Mouse (Mus musculus): ENCODE results near the gene Ifit1.
"Not testable (repeated sequence)": the region's sequence is repeated elsewhere in the genome, so short reads cannot be mapped to it uniquely, and the experiment has no call there.

Ifit1 gene

DNA sequence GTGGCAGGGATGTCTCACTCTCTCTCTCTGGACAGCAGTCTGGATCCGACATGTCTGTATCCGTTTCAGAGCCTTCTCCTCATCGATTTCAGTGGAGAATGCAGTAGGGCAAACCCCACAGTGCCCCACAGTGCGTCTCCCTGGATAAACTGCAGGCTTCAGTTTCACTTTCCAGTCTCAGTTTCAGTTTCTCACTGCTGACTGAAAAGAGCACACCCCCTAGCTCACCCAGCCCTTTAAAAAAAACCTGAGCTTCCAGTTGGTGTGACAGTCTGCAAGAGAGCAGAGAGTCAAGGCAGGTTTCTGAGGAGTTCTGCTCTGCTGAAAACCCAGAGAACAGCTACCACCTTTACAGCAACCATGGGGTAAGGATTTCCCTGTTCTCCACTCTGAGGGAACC is at the start of gene Ifit1, which contains the start of gene Ifit1bl2:
Gene Ifit1, plus strand, starts transcription at position 249 of the 400 bp plus-strand sequence.
Gene Ifit1bl2, minus strand, starts transcription at position 121 of the 400 bp plus-strand sequence.
- no peak for DNase-seq (ENCODE audit: extremely low spot score, low spot score)

GRCm38 (mm10) chr19:34593456-34593855 is 47.2 kb upstream of the Ifit1 start:
- DNase-seq (ENCODE audit: extremely low spot score, low spot score): no peak

GRCm38 (mm10) chr19:34594523-34594922 is 46.1 kb upstream of the Ifit1 start:
- not testable (repeated sequence) for DNase-seq (ENCODE audit: extremely low spot score, low spot score)

DNA sequence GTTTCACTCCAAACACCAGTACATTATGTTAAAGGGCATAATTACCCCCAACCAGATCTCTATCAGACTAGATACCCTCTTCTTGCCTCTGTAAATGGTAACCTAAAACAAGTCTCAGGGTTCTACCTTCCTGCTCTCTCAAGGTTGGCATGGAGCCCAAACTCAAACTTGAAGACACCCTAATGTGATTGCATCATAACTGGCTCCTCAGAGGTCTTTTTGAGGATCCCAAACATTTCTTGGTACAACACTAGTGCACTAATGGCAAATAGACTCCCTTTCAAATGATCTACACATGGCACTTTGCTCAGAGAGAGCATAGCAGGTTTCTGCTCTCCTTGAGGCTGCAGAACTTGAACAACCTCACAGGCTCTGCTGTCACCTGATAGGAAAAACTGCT is 43.9 kb upstream of the Ifit1 start:
- DNase-seq (ENCODE audit: extremely low spot score, low spot score): no peak

GRCm38 (mm10) chr19:34598341-34598740 is 42.3 kb upstream of the Ifit1 start:
- no peak for DNase-seq (ENCODE audit: extremely low spot score, low spot score)

DNA sequence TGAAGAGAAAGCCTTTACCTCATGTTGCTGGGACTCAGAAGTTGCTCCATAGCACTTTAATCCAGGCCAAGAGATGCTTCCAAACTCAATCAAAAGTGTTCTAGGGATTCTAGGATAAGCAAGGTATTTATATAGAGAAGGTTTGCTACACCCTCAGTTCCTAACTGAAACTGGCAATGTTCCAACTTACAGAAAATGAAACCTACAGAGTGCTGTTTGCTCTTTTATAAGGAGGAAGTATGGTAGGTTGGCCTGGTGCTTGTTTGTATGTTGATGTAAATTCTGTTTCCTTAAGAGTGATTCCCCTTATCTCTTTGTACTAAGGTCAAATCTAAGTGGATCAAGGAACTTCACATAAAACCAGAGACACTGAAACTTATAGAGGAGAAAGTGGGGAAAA is 41.4 kb upstream of the Ifit1 start:
- DNase-seq (ENCODE audit: extremely low spot score, low spot score): not testable (repeated sequence)

DNA sequence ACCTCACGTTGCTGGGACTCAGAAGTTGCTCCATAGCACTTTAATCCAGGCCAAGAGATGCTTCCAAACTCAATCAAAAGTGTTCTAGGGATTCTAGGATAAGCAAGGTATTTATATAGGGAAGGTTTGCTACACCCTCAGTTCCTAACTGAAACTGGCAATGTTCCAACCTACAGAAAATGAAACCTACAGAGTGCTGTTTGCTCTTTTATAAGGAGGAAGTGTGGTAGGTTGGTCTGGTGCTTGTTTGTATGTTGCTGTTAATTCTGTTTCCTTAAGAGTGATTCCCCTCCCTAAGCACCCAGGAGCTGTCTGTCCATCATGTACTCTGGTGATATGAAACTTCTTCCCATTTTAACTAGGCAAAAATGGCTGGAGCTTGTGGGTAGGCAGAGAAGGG is 38.8 kb upstream of the Ifit1 start, which contains the start of gene Ifit1bl1:
Gene Ifit1bl1, minus strand, starts transcription at position 69 of the 400 bp plus-strand sequence.
- not testable (repeated sequence) for DNase-seq (ENCODE audit: extremely low spot score, low spot score)

- no peak for DNase-seq (ENCODE audit: extremely low spot score, low spot score)
Measured at GRCm38 (mm10) chr19:34605472-34605871, 35.2 kb upstream of the Ifit1 start.

DNA sequence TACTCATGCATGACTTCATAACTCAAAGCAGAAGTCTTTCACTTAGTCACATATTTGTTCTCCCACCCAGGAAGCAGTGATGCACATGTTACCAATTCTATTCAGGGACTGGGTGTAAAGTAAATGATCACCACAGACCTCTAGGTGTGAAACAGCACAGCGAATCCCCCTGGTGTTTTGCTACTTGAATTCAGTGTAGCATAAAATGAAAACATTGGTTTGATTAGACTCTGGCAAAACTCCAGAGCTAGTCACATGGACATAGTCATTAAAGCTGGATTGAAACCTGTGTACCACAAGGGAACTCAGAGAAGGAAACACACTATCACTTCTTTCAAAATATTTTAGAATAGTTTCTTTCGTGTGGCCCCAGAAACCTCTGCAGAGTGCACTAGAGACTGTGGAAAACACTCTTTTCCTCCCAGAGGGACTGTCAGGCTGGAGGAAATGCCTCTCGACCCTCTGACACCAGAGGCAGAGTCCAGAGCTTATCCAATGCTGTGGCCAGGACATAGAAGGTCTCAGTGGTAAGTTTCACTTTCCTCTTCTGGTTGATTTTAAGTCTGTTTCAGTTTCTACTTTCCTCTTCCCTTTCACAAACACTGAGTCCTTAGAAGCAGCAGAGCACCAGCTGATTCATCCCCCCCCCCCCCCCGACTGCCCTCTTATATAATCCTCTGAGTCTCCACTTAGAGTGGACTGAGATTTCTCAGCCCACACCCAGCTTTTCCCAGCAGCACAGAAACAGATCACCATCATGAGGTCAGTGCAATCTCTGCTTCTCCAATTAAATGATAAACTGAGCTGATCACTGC is 33.2 kb upstream of the Ifit1 start, which contains the start of gene Ifit3b:
Gene Ifit3b, plus strand, starts transcription at position 734 of the 815 bp plus-strand sequence.
- not testable (repeated sequence) for DNase-seq (ENCODE audit: extremely low spot score, low spot score)

- DNase-seq (ENCODE audit: extremely low spot score, low spot score): not testable (repeated sequence)
Measured at GRCm38 (mm10) chr19:34610118-34610517, 30.6 kb upstream of the Ifit1 start.

- not testable (repeated sequence) for DNase-seq (ENCODE audit: extremely low spot score, low spot score)
Measured at GRCm38 (mm10) chr19:34612243-34613001, 28.2 kb upstream of the Ifit1 start.

DNA sequence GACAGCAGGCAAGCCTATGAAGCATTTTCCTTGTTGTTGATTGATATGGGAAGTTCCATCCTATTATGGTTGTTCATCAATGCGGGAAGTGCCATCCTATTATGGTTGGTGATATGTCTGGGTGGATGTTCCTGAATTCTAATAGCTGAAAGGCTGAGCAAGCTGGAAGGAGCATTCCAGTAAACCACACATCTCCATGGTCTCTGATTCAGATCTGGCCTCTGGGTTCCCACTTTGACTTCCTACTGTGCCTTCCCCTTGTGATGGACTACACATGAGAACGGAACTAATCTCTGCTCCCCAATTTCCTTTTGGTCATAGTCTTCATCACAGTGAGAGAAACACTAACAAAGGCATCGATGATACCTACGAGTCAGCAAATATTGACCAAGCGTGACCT is 19.8 kb upstream of the Ifit1 start:
- DNase-seq (ENCODE audit: extremely low spot score, low spot score): no peak

DNA sequence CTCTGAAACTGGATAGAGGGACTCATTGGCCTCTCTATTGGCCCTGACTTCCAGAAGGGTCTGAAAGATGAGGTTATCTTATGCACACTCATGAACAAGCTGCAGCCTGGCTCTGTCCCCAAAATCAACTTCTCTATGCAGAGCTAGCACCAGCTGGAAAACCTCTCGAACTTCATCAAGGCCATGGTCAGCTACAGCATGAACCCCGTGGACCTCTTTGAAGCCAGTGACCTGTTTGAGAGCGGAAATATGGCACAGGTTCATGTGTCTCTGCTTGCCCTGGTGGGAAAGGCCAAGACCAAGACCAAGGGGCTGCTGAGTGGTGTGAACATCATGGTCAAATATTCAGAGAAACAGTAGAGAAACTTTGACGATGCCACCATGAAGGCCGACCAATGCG is 16.9 kb upstream of the Ifit1 start:
- DNase-seq (ENCODE audit: extremely low spot score, low spot score): no peak

DNA sequence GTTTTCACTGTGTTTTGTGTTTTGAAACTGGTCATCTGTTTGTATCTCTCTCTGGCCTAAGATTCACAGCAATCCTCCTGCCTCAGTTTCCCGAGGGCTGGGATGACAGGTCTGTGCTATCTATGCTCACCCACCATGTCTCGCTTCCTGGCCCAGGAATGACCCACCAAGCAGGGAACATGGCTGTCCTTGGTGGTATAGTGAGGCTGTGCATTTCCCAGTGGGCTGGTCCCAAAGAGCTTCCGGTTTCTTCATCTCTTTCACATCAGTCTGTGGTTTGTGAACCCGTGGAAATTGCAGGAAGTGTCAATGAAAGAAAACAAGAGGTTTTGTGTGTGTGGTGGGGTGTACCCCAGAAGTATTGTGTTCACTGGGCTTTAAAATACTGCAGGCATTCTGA is 16.0 kb upstream of the Ifit1 start:
- DNase-seq (ENCODE audit: extremely low spot score, low spot score): no peak

GRCm38 (mm10) chr19:34627496-34627895 is 13.2 kb upstream of the Ifit1 start:
- no peak for DNase-seq (ENCODE audit: extremely low spot score, low spot score)

GRCm38 (mm10) chr19:34631487-34631886 is 9.2 kb upstream of the Ifit1 start:
- DNase-seq (ENCODE audit: extremely low spot score, low spot score): no peak

- no peak for DNase-seq (ENCODE audit: extremely low spot score, low spot score)
Measured at GRCm38 (mm10) chr19:34633484-34633883, 7.2 kb upstream of the Ifit1 start.

- peak; percentile 40 for DNase-seq (ENCODE audit: extremely low spot score, low spot score)
Measured at GRCm38 (mm10) chr19:34636933-34637557, 3.6 kb upstream of the Ifit1 start.

- no peak for DNase-seq (ENCODE audit: extremely low spot score, low spot score)
Measured at GRCm38 (mm10) chr19:34642616-34643015, 1.9 kb downstream of the Ifit1 start.

DNA sequence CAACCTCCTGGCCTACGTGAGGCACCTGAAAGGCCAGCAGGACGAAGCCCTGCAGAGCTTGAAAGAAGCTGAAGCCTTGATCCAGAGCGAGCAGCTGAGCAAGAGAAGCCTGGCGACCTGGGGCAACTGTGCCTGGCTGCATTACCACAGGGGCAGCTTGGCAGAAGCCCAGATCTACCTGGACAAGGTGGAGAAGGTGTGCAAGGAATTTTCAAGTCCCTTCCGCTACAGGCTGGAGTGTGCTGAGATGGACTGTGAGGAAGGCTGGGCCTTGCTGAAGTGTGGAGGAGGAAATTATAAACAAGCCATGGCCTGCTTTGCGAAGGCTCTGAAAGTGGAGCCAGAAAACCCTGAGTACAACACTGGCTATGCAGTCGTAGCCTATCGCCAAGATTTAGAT is 7.0 kb downstream of the Ifit1 start:
- DNase-seq (ENCODE audit: extremely low spot score, low spot score): not testable (repeated sequence)

DNA sequence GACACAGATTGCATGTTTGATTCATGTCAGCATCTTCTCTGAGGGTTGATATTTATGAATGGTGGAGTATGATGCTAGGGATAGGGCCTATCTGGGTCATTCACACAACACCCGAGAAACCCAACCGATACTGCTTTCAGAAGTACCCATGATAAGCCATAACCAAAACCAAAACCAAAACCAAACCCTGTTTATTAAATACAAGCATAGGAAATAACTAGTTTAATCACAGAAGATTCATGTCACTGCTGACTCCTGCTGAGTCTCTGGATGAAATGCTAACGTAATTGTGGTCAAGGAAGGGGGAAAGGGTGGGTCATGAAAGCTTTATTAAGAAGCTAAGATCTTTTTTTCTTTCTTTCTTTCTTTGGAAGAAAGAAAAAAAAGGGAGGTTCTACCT is 9.6 kb downstream of the Ifit1 start:
- no peak for DNase-seq (ENCODE audit: extremely low spot score, low spot score)

- no peak for DNase-seq (ENCODE audit: extremely low spot score, low spot score)
Measured at GRCm38 (mm10) chr19:34650997-34651396, 10.3 kb downstream of the Ifit1 start.
